Mouse (Mus musculus): ENCODE measurements around the gene Dab2ip.

DNA sequence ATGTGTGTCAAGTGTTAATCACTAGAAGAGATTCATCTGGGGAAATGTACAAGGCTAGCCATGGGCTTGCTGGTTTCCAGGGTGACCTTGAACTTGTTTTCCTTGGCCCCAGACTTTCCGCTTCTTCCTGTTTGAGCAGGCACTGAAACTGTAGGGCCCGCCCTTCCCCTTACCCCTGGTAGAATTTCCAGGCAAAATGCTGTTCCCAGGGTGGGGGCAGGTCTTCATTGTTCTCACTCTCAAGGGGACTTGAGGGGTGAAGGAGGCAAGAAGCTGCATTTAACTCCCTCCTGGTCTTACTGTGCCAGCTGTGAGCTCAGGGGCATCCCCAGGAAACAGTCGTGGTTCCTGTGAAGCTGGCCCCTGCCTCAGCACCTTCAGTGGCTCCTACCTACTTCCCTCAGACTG, 55.9 kb downstream of the Dab2ip start:
- TF ChIP-seq CTCF (conservative IDR thresholded peaks at IDR 0.05 in 1 of 2, IDR thresholded peaks at IDR 0.05 in 1 of 2; ENCODE audit: low read depth in 2 of 2, low read length in 2 of 2) (no peak), ELF1 (IDR thresholded peaks at IDR 0.05; ENCODE audit: low read depth, low read length) (peak; percentile 70), TCF12 (IDR thresholded peaks at IDR 0.05; ENCODE audit: low read depth, low read length) (peak; percentile 93), POLR2A (IDR thresholded peaks at IDR 0.05; ENCODE audit: low read depth, low read length) (no peak), ZKSCAN1 (IDR thresholded peaks at IDR 0.05; ENCODE audit: borderline replicate concordance, low read depth, low read length) (no peak), KAT2A (IDR thresholded peaks at IDR 0.05; ENCODE audit: insufficient replicate concordance, low read length) (no peak), MAZ (IDR thresholded peaks at IDR 0.05; ENCODE audit: low read depth, low read length) (peak; percentile 95), ZC3H11A (IDR thresholded peaks at IDR 0.05; ENCODE audit: low read depth, low read length) (no peak), CHD2 (IDR thresholded peaks at IDR 0.05; ENCODE audit: low read length) (peak; percentile 64; the same call in 1 of the 2 replicates), EP300 (IDR thresholded peaks at IDR 0.05; ENCODE audit: low read length) (peak; percentile 78), USF2 (conservative IDR thresholded peaks at IDR 0.05; ENCODE audit: low read depth, low read length) (no peak), MXI1 (IDR thresholded peaks at IDR 0.05; ENCODE audit: low read depth, low read length) (no peak; the same call in 1 of the 2 replicates), SMC3 (IDR thresholded peaks at IDR 0.05; ENCODE audit: low read depth, low read length) (0 out of 2 replicates have a peak, but pooled peaks have one; percentile 25), TBP (conservative IDR thresholded peaks at IDR 0.05; ENCODE audit: low read depth, low read length) (peak; percentile 60; the same call in 1 of the 2 replicates)
